Mouse (Mus musculus) right cerebral cortex, adult 18-20 months (tissue): ENCODE measurements around the gene Inpp5k.
"Not testable (repeated sequence)": the region's sequence is repeated elsewhere in the genome, so short reads cannot be mapped to it uniquely, and the experiment has no call there.

Source experiments
- DNase-seq: peaks from one replicate; pipeline ENCODE4 v3.0.0; 2022; ENCODE audit warnings: mixed read lengths

Inpp5k gene

DNA sequence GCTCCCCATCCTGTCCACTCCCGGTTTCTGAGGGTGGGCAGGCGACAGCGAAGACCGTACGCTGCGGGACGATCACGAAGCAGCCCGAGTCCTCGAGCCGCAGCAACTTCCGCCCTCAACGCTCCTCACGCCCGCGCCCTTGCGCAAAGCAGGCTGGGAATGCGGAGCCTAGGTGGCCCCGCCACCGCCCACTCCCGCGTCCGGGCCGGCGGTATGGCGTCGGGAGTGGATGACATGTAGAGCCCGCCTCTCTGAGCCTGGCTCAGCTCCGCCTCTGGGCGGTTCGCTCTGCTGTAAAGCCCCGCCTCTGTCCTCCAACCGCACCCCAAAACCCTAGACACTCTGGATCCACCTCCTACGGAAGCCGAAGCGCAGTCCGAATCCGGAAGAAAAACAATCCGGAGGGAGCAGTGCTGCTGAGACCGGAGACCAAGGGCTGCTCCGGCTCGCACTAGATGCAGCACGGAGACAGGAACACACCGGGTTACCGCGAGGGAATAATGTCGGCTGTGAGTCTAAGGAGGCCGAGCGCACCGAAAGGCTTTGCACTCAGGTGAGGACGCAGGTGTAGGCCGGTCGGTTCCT, at the start of gene Inpp5k:
TSS of gene Inpp5k (plus strand) at position 344 of the 585 bp plus-strand sequence.
- DNase-seq: peak; percentile 99

GRCm38 (mm10) chr11:75581495-75582149, 49.2 kb upstream of the Inpp5k start:
- DNase-seq: no peak

DNA sequence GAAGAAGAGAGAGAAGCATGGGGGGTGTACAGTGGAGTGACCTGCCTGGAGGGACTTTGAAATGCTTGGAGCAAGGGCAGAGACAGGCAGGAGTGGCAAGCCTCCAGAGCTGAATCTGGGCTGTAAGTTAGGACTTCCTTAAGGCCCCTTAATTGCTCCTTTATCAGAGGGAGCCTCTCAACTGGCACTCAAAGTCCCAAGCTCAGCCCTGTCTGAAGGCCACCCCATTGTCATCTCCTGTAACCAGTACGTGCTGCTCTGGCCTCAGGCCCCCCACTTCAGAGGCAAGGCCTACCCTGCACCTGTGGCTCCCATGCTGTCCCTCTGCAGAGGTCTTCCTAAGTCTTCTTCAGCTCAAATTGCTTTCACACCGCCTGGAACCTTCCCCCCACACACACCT, 47.3 kb upstream of the Inpp5k start:
- DNase-seq: no peak

DNA sequence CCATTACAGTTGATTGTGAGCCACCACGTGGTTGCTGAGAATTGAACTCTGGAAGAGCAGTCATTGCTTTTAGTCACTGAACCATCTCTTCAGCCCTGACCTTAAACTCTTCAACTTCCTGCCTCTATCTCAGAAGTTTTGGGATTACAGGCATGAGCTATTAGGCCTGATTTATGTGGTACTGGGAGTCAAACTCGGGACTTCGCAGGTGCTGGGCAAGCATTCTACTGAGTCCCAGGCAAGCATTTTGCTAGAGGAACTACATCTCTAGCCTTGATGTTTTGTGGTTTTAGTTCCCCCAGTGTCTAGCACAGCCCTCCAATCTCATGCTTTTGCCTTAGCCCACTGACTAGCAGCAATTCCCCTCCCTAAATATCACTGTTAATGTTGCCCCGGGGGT, 45.7 kb upstream of the Inpp5k start:
- no peak for DNase-seq

DNA sequence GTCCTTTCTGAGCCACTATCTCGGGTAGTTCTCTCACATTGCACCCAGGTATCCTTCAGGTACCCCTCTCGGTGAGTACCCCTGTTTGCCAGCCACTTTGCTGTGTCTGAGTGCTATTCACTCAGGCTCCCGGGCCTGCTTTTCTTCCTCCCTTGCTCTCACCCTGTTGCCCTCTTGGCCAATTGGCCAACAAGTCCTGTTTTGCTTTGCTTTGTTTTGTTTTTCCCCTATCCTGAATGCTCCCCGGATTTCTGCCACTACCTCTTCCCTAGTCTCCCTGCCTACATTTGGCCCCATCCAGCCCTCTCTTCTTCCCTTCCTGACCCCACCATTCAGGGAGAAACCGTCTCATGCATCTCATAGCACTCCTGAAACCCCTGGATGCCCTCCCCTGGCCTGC, 44.8 kb upstream of the Inpp5k start:
- no peak for DNase-seq

GRCm38 (mm10) chr11:75586963-75587362, 43.8 kb upstream of the Inpp5k start:
- no peak for DNase-seq

DNA sequence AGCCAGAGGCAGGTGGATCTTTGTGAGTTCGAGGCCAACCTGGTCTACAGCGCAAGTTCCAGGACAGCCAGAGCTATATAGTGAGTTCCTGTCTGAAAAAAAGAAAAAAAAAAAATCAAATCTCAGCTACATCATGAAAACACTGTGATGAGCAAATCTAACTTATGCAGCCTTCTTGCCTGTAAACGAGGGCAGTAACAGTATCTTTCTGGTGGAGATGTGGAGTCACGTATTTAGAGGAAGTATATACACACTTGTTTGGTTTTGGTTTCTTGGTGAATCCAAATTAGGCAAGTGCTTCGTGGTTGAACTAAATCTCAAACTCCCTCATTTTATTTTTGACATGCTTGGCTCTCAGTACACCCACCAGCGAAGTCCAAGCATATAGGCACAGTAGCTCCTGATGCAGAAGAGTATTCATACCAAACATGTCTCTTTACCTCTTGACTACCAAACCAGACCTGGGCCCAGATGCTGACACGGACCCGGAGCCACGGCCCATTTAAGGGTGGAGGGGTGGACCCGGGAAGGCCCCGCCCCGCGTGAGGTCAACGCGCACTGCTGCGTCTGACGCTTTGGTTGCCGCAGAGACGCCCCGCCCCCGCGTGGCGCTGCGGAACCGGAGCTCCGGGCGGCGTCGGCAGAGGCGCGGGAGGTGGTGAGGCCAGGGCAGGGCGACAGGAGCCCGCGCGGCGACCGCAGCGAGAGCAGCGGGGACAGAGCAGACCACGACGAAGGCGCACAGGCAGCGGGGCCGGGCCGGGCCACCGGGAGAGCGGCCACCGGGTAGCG, 43.1 kb upstream of the Inpp5k start, which contains the start of gene Pitpna:
TSS of gene Pitpna (plus strand) at position 605 of the 792 bp plus-strand sequence.
- DNase-seq: peak; percentile 98

- no peak for DNase-seq
Measured at GRCm38 (mm10) chr11:75588285-75588941, 42.4 kb upstream of the Inpp5k start.

DNA sequence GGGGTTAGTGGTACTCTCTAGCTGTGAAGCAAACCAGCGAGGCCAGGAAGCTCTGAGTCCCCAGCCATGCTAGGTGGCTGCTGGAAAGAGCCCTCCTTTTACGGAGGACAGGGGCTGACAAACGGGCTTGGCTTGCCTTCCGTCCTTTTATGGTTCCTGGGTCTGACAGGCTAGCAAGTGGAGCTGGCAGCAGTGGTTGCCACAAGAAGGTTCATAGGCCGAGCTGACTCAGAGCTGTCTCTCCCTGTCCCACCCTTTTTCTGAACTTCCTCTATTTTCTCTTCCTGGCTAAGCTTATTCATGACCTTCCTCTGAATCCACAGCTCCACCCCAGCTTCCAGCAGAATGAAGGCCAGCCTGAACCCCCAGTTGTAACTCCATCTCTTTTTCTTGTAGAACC, 38.2 kb upstream of the Inpp5k start:
- no peak for DNase-seq

- DNase-seq: no peak
Measured at GRCm38 (mm10) chr11:75594431-75594830, 36.4 kb upstream of the Inpp5k start.

DNA sequence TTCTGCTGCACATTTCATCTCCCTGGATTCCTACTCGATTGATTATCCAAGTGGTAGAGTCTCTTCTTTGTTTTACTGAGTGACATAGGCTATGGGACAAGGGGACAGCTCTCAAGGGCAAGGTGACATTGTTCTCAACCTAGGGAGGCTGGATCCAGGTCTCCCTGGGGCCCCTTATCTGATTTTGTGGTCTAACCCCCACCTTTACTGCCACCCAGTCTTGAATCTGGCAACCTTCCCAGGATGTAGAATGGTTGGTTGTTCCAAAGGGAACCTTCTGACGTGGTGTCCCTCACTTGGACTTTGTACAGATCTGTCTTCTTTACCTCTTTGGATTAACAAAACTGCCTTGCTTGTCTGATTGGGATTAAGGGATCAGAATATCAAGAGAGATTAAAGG, 35.4 kb upstream of the Inpp5k start:
- DNase-seq: no peak

DNA sequence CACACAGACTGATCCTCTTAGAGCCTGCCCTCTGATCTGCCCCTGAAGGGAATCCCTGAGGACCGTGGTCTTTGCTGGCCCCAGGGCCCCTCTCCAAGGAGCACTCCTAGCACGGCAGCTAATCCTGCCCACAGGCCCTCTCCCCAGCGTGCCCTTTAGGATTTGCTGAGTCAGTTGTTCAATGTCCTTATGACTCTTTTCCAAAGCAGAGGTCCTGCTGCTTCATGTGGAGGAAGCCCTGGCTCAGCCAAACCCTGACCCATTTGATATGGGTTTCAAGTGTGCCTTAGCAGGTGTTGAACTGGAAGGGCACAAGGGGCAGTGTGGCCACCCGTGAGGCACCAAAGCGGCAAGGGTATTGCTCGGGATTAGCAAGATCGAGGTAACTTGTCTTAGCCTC, 35.0 kb upstream of the Inpp5k start:
- DNase-seq: no peak

GRCm38 (mm10) chr11:75596726-75597255, 34.0 kb upstream of the Inpp5k start:
- DNase-seq: no peak

DNA sequence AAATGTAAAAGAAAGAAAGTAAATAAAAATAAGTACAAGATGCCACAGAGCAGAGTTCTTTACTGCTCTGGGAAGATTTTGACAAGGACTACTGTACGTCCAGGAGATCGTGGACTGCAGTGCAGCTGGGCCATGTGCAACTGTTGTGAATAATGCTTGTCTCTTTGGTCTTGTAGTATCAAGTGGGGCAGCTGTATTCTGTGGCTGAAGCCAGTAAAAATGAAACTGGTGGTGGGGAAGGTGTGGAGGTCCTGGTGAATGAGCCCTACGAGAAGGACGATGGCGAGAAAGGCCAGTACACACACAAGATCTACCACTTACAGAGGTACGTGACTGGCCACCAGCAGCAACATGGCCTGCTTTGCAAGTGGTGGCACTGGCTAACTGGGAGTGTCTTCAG, 32.8 kb upstream of the Inpp5k start:
- DNase-seq: no peak

DNA sequence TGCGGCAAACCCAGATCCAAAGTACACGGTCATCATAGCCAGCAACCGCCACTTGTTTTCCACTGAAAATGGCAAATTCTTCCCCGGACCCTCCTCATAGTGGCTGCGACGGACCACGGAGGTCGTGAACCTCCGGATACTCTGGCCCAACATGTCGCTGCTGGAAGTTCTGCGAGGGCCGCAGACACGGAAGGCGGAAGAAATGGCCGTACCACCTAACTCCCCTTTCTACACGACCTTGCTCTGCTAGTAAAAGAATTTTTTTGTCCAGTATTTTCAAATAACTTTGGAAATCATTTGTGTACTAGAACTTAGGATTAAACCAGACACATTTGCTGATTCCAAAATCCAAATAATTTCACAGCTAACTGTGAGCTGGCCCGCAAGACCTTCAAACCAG, 31.0 kb upstream of the Inpp5k start:
- DNase-seq: not testable (repeated sequence)

DNA sequence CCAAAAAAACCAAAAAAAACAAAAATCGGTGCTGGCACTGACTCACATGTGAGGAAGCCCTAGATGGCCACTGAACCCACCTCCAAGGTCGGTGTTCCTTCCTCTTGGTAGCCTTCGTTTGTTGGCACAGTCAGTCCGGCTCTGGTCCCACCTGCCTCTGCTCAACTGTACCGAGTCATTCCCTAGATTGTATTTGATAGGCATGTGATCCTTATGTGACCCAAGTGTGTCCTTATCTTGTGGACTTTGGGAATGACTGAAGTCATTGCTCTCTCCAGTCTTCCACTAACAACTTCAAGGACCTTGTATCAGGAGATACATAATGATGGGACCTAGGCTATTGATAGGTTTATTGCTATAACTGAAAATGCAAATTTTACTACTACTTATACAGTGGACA, 26.0 kb upstream of the Inpp5k start:
- DNase-seq: no peak

DNA sequence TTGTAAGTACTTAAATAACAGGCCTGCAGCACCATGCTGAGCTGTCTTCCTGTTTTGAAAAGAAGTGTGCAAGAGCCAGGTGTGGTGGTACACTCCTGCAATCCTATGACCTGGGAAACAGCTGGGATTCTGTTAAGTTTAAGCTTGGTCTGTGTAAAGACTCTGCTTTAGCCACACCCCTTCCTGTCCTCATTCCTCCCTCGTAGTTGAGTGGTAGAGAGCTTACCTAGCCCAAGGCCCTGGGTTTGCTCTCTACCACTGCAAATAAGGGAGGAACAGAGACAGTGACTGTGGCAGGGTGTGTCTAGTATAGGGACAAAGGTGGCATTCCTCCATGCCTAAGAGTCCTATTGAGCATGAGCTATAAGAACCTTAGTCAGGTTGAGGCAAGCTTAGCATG, 25.5 kb upstream of the Inpp5k start:
- DNase-seq: no peak

DNA sequence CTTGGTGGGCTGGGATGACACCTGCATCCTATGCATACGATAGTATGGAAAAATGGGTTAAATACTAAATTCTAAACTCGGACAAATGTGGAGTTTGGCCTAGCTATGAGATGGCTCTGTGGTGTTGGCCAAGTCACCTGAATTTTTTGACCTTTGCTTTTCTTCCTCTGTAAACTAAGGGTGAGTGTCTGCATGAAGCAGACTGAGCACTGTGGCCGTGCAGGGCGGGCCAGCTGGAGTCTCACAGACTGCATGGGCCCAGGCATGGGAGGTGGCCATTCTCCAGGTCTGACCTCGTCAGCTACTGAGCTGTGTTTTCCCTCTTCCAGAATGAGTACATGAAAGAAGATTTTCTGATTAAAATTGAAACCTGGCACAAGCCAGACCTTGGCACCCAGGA, 22.0 kb upstream of the Inpp5k start:
- DNase-seq: no peak

DNA sequence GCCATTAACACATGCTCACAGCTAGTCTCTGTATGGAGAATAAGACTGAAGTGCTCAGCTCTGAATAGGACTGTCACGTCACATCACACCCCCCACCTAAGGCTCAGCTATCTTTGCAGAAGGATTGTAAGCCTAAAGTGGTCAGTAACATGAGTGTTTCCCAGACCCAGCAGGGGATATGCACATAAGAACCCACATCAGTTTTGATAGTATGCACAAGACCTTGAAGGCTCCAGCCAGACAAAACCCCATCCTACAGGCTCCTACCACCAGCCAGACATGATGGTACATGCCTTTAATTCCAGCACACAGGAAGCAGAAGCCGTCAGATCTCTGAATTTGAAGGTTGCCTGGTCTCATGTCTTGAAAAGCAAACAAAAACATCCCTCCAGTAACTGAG, 20.8 kb upstream of the Inpp5k start:
- no peak for DNase-seq

GRCm38 (mm10) chr11:75614769-75615168, 16.0 kb upstream of the Inpp5k start:
- DNase-seq: no peak

DNA sequence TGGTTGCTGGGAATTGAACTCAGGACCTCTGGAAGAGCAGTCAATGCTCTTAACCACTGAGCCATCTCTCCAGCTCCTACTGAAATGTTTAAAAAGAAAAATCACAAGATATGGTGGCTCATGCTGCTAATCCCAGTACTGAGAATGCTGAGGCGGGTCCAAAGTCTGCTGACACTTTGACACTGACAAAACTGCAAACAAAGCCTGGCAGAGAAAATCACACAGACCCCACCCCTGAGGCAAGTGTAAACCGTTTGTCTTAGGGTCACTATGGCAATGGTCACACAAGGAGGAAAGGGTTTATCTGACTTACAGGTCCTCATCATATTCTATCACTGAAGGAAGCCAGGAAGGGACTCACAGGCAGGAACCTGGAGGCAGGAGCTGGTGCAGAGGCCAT, 15.2 kb upstream of the Inpp5k start:
- DNase-seq: no peak

DNA sequence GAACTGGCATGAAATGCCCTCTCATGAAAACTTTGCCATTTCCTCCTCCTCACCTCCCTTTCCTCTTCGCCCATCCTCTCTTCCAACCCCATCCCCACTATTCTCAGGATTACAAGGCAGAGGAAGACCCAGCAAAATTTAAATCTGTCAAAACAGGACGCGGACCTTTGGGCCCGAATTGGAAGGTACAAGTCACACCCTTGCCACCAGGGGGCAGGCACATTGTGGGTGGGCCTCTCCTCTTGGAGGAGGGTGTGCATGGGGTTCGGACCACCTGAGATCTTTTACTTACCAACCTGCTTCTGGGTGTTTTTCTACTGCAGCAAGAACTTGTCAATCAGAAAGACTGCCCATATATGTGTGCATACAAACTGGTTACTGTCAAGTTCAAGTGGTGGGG, 11.7 kb upstream of the Inpp5k start:
- no peak for DNase-seq

- DNase-seq: peak; percentile 71
Measured at GRCm38 (mm10) chr11:75620136-75620780, 10.5 kb upstream of the Inpp5k start.
